Mouse (Mus musculus): ENCODE data around the gene Mesp2.

Gene Mesp2

DNA sequence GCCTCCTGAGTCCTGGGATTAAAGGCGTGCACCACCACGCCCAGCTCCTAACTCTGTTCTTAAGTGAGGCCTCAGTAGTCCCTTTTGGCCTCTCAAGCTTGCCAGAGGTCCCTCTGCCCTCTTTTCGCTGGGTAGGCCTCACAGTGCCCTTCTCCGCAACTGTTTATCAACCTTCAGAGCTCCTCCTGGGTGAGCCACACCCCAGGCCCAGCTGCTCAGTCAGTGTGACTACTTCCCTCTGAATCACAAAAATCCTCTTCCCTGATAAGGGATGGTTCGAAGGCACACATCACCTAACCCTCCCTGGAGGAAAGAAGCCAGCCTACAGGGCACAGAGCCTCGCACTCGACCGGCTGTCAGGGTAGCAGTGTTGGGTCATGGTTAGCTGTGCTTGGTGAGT, 51.3 kb downstream of the Mesp2 start:
- DNase-seq (ENCODE audit: low spot score in 2 of 2), result no peak
